Mouse (Mus musculus) neural tube, embryonic 14.5 days (tissue): ENCODE measurements around the gene Ncor2. TPM values are rescaled to one million over a fixed set of nuclear protein-coding genes. Genes with fewer than 3 reads are reported as not detected.

Source experiments
- ATAC-seq: fragments of 200-750 bp; cut with Nextera tagmentation; 2 replicates; pipeline ENCODE4 v1.8.0; 2017; ENCODE audit warnings: low read depth, mild to moderate bottlenecking, moderate TSS enrichment, moderate library complexity
- H3K27ac ChIP-seq: fragments of 300-500 bp; sonication (generic); 2 replicates; pipeline ENCODE4 v1.5.1; 2014; ENCODE audit warnings: low read depth, mild to moderate bottlenecking, control low read depth, low read length, moderate library complexity, mixed read lengths
- H3K27me3 ChIP-seq: fragments of 300-500 bp; sonication (generic); 2 replicates; pipeline ENCODE4 v1.6.1; 2014; ENCODE audit warnings: low read length; ENCODE audit not compliant: control insufficient read depth, insufficient read depth
- H3K36me3 ChIP-seq: fragments of 300-500 bp; sonication (generic); 2 replicates; pipeline ENCODE4 v1.6.1; 2014; ENCODE audit warnings: low read length, mixed read lengths; ENCODE audit not compliant: control insufficient read depth, insufficient read depth
- H3K4me1 ChIP-seq: fragments of 300-500 bp; sonication (generic); 2 replicates; pipeline ENCODE4 v1.6.1; 2014; ENCODE audit warnings: low read length; ENCODE audit not compliant: control insufficient read depth, insufficient read depth
- H3K4me2 ChIP-seq: fragments of 300-500 bp; sonication (generic); 2 replicates; pipeline ENCODE4 v1.6.1; 2014; ENCODE audit warnings: mild to moderate bottlenecking, low read depth, low read length, control low read depth
- H3K4me3 ChIP-seq: fragments of 300-500 bp; sonication (generic); 2 replicates; pipeline ENCODE4 v1.5.1; 2014; ENCODE audit warnings: low read depth, low read length, control low read depth, mixed read lengths
- H3K9ac ChIP-seq: fragments of 300-500 bp; sonication (generic); replicated peaks from 2 replicates; pipeline ENCODE4 v1.6.1; 2014; ENCODE audit warnings: low read depth, mild to moderate bottlenecking, control low read depth, low read length, mixed read lengths
- H3K9me3 ChIP-seq: fragments of 300-500 bp; sonication (generic); 2 replicates; pipeline ENCODE4 v1.6.1; 2016; ENCODE audit warnings: low read length; ENCODE audit not compliant: control insufficient read depth
- WGBS: fragments of 180-500 bp; shearing (Covaris S2); extraction: QIAGEN DNeasy Blood & Tissue Kit; methylation state at CpG from one replicate; pipeline ENCODE4 v1.1.7; 2014; 5-methylcytosine and 5-hydroxymethylcytosine counted together
- polyA plus RNA-seq: library from polyadenylated mRNA; unstranded; fragments of >200 nt; fragmentation: Nextera tagmentation; extraction: Ambion mirVana; gene quantifications from 2 replicates; pipeline ENCODE4 v1.2.1, GENCODE M21; 2014

The Ncor2 gene
- polyA plus RNA-seq, 1 experiment from 2014 or later = 32.8 TPM

GRCm38 (mm10) chr5:125196054-125196453 lies 17.0 kb upstream of the Ncor2 start:
- H3K36me3 ChIP-seq = no peaks in the 10 kb centered on the region
- WGBS = 78% methylated on average over 13 of the region's 13 CpGs
- no peak overlapping the region for H3K27ac ChIP-seq
- no peaks in the 10 kb centered on the region for H3K9me3 ChIP-seq
- 0 out of 2 replicates have a peak, but pooled peaks cover 4% of the 10 kb centered on the region for H3K4me1 ChIP-seq
- no peak overlapping the region for H3K9ac ChIP-seq
- H3K27me3 ChIP-seq = no peaks in the 10 kb centered on the region
- H3K4me2 ChIP-seq = no peak overlapping the region
- H3K4me3 ChIP-seq = no peak overlapping the region
- ATAC-seq = no peak

GRCm38 (mm10) chr5:125195142-125195541 lies 16.1 kb upstream of the Ncor2 start:
- Histone ChIP-seq H3K27me3 (no peaks in the 10 kb centered on the region), H3K4me3 (no peak overlapping the region)

GRCm38 (mm10) chr5:125193478-125194439 lies 14.7 kb upstream of the Ncor2 start:
- Histone ChIP-seq H3K4me2 (no peak overlapping the region), H3K27me3 (no peaks in the 10 kb centered on the region), H3K9ac (no peak overlapping the region), H3K9me3 (no peaks in the 10 kb centered on the region), H3K4me3 (no peak overlapping the region), H3K27ac (no peak overlapping the region), H3K36me3 (no peaks in the 10 kb centered on the region), H3K4me1 (0 out of 2 replicates have a peak, but pooled peaks cover 4% of the 10 kb centered on the region)
- 64% methylated on average over 25 of the region's 25 CpGs for whole genome bisulfite sequencing
- no peak for ATAC-seq

More at GRCm38 (mm10) chr5:125195142-125195541, 16.1 kb upstream of the Ncor2 start:
- no peak overlapping the region for H3K9ac ChIP-seq
- H3K4me2 ChIP-seq = no peak overlapping the region
- no peaks in the 10 kb centered on the region for H3K9me3 ChIP-seq
- WGBS = 40% methylated on average over 3 of the region's 3 CpGs
- H3K27ac ChIP-seq = no peak overlapping the region
- H3K36me3 ChIP-seq = no peaks in the 10 kb centered on the region
- 0 out of 2 replicates have a peak, but pooled peaks cover 4% of the 10 kb centered on the region for H3K4me1 ChIP-seq
- no peak for ATAC-seq

- Histone ChIP-seq H3K4me3 (no peak overlapping the region), H3K4me2 (no peak overlapping the region), H3K36me3 (no peaks in the 10 kb centered on the region), H3K27me3 (no peaks in the 10 kb centered on the region), H3K9me3 (no peaks in the 10 kb centered on the region), H3K9ac (no peak overlapping the region), H3K27ac (0 out of 2 replicates have a peak overlapping the region, but pooled peaks have one; percentile 10), H3K4me1 (0 out of 2 replicates have a peak, but pooled peaks cover 4% of the 10 kb centered on the region)
- ATAC-seq = no peak
- 42% methylated on average over 9 of the region's 9 CpGs for WGBS
Observed at GRCm38 (mm10) chr5:125191608-125192007, 12.6 kb upstream of the Ncor2 start.

- no peak for ATAC-seq
Observed at GRCm38 (mm10) chr5:125190105-125190813, 11.2 kb upstream of the Ncor2 start.

DNA sequence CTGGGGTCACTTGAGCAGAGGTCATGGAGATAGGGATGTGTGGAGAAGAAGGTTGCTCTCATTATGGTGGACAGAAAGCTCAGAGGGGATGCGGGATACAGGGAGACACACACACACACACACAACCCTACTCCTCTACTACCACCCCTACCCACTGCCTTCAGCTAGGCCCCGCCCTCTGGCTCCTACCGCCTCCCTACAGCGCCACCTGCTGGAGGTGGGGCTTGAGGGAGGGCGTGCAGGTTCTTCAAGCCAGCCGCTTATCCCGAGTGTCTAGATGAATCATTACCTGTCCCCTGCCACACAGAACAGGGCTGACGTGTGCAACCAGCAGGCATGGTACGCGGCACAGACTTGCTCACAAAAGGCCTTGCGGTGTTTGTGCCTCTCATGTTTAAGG lies 10.6 kb upstream of the Ncor2 start:
- Histone ChIP-seq H3K27me3 (no peaks in the 10 kb centered on the region), H3K9me3 (no peaks in the 10 kb centered on the region), H3K4me3 (no peak overlapping the region), H3K27ac (no peak overlapping the region), H3K4me2 (no peak overlapping the region), H3K36me3 (no peaks in the 10 kb centered on the region), H3K4me1 (0 out of 2 replicates have a peak, but pooled peaks cover 4% of the 10 kb centered on the region), H3K9ac (no peak overlapping the region)
- 41% methylated on average over 11 of the region's 11 CpGs for WGBS
- no peak for ATAC-seq

More at GRCm38 (mm10) chr5:125190105-125190813, 11.2 kb upstream of the Ncor2 start:
- Histone ChIP-seq H3K27ac (no peak overlapping the region), H3K9me3 (no peaks in the 10 kb centered on the region), H3K4me2 (no peak overlapping the region), H3K36me3 (no peaks in the 10 kb centered on the region), H3K9ac (no peak overlapping the region), H3K4me1 (0 out of 2 replicates have a peak, but pooled peaks cover 4% of the 10 kb centered on the region), H3K4me3 (no peak overlapping the region), H3K27me3 (no peaks in the 10 kb centered on the region)
- 85% methylated on average over 7 of the region's 7 CpGs for WGBS

- H3K36me3 ChIP-seq = no peaks in the 10 kb centered on the region
- H3K4me3 ChIP-seq = no peak overlapping the region
- no peak for ATAC-seq
- H3K27me3 ChIP-seq = no peaks in the 10 kb centered on the region
- no peak overlapping the region for H3K4me2 ChIP-seq
- H3K9ac ChIP-seq = no peak overlapping the region
- 49% methylated on average over 12 of the region's 12 CpGs for WGBS
- H3K27ac ChIP-seq = no peak overlapping the region
- 0 out of 2 replicates have a peak, but pooled peaks cover 4% of the 10 kb centered on the region for H3K4me1 ChIP-seq
- H3K9me3 ChIP-seq = no peaks in the 10 kb centered on the region
Observed at GRCm38 (mm10) chr5:125188812-125189598, 10.0 kb upstream of the Ncor2 start.

DNA sequence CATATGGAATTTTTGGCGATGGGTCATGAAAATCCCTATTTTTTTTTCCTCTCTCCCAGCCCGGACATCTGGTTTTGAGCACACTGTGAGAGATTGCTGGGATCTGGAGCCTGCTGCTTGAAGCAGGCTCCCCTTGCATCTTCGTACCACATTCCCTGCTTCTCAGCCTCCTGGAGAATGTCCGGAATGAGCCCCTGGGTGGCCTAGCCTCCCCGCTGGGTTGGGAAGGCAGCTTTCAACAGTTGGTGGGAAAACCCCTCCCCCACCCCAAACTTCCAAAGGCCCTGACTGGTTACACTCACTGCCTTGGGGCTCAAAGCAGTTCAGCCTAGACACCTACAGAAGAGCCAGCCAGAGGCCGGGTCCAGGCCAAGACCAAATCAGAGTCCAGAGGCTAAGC lies 5.8 kb upstream of the Ncor2 start:
- 19% methylated on average over 6 of the region's 6 CpGs for WGBS
- Histone ChIP-seq H3K4me3 (no peak overlapping the region), H3K9ac (no peak overlapping the region), H3K4me2 (no peak overlapping the region), H3K4me1 (peaks cover 5% of the 10 kb centered on the region; the same call in 1 of the 2 replicates), H3K9me3 (no peaks in the 10 kb centered on the region), H3K27ac (no peak overlapping the region), H3K27me3 (no peaks in the 10 kb centered on the region), H3K36me3 (no peaks in the 10 kb centered on the region)
- no peak for ATAC-seq
